Mouse (Mus musculus): ENCODE measurements around the gene Rab1b.

DNA sequence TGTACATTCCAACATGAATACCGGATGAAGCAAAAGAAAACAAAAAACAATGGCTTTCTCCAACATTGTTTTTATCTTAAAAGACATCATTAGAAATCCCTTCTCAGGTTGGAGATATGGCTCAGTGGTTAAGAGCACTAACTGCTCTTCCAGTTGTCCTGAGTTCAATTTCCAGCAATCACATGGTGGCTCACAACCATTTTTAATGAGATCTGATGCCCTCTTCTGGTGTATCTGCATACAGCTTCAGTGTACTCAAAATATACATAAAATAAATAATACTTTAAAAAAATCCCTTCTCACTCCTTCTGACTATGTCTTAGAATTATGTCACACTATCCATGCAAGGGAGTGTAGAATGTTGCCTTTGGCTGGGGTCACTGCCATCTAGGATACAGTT, 27.6 kb downstream of the Rab1b start:
- TF ChIP-seq CTCF (IDR thresholded peaks at IDR 0.05; ENCODE audit: borderline replicate concordance, control insufficient read depth, extremely low read depth, insufficient read depth, low read length, poor library complexity) (no peak), POLR2A (IDR thresholded peaks at IDR 0.05; ENCODE audit: control insufficient read depth, extremely low read depth, insufficient read depth, low read length, poor library complexity) (no peak)
